Mouse (Mus musculus) embryonic facial prominence, embryonic 12.5 days (tissue): ENCODE data around the gene Zfp536. TPM values are rescaled to one million over a fixed set of nuclear protein-coding genes. Genes with fewer than 3 reads are reported as not detected.
A peak's percentile ranks its signal among the peaks of the same experiment; 100 is the strongest.

ENCODE experiments used
- ATAC-seq: fragments of 200-750 bp; cut with Nextera tagmentation; 2 replicates; pipeline ENCODE4 v1.8.0; 2017; ENCODE audit not compliant: insufficient number of reproducible peaks, insufficient read depth, low FRiP score, low TSS enrichment
- H3K27ac ChIP-seq: fragments of 300-500 bp; sonication (generic); 2 replicates; pipeline ENCODE4 v1.5.1; 2016; ENCODE audit warnings: mild to moderate bottlenecking
- H3K27me3 ChIP-seq: fragments of 300-500 bp; sonication (generic); 2 replicates; pipeline ENCODE4 v1.6.1; 2016; ENCODE audit warnings: mild to moderate bottlenecking, moderate library complexity
- H3K36me3 ChIP-seq: fragments of 300-500 bp; sonication (generic); 2 replicates; pipeline ENCODE4 v1.6.1; 2016; ENCODE audit warnings: mild to moderate bottlenecking
- H3K4me1 ChIP-seq: fragments of 300-500 bp; sonication (generic); 2 replicates; pipeline ENCODE4 v1.6.1; 2016
- H3K4me2 ChIP-seq: fragments of 300-500 bp; sonication (generic); replicated peaks from 2 replicates; pipeline ENCODE4 v1.6.1; 2016; ENCODE audit warnings: mild to moderate bottlenecking, moderate library complexity
- H3K4me3 ChIP-seq: fragments of 300-500 bp; sonication (generic); 2 replicates; pipeline ENCODE4 v1.5.1; 2016; ENCODE audit warnings: mild to moderate bottlenecking
- H3K9ac ChIP-seq: fragments of 300-500 bp; sonication (generic); 2 replicates; pipeline ENCODE4 v1.6.1; 2016; ENCODE audit warnings: mild to moderate bottlenecking, moderate library complexity
- H3K9me3 ChIP-seq: fragments of 300-500 bp; sonication (generic); 2 replicates; pipeline ENCODE4 v1.6.1; 2016; ENCODE audit warnings: mild to moderate bottlenecking, moderate library complexity
- WGBS: fragments of 180-500 bp; shearing (Covaris S2); methylation state at CpG from one replicate; pipeline ENCODE4 v1.1.7; 2016; 5-methylcytosine and 5-hydroxymethylcytosine counted together
- polyA plus RNA-seq: library from polyadenylated mRNA; unstranded; fragments of >200 nt; fragmentation: Nextera tagmentation; extraction: Ambion mirVana; gene quantifications from 2 replicates; pipeline ENCODE4 v1.2.1, GENCODE M21; 2016

Gene Zfp536
- 18.1 and 18.5 TPM in 2 replicates for polyA plus RNA-seq

DNA sequence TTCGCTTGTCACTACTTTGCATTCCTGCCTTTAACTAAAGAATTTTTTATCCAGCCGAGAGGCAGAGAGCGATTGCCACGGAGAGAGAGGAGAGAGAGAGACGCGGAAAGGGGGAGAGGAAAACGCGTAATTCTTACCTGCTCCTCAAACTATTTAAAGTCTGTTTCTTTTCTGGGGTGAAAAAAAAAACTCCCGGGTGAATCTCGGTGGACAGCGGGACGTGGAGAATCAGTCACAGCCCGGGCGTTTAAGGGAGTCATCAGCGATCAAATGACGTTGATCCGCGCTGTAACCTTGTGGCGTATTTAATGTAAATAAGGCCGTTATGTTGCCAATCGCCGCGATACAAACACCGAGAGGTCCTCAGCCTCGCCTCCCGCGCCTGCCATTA is at the start of gene Zfp536:
Gene Zfp536 (minus strand): TSS at position 330 of the 391 bp plus-strand sequence.
- H3K9ac ChIP-seq, result peak within 1 kb of the TSS; percentile 61
- H3K4me3 ChIP-seq, result peak within 1 kb of the TSS; percentile 49
- no peaks in the 10 kb centered on the region for H3K36me3 ChIP-seq
- H3K27me3 ChIP-seq, result peaks cover 35% of the 10 kb centered on the region
- H3K27ac ChIP-seq, result peak within 1 kb of the TSS; percentile 36; the same call in 1 of the 2 replicates
- ATAC-seq, result no peak
- H3K4me2 ChIP-seq, result peak within 1 kb of the TSS; percentile 94
- WGBS, result under 1% methylated on average over 27 of the region's 27 CpGs
- peaks cover 30% of the 10 kb centered on the region for H3K4me1 ChIP-seq
- H3K9me3 ChIP-seq, result no peaks in the 10 kb centered on the region

DNA sequence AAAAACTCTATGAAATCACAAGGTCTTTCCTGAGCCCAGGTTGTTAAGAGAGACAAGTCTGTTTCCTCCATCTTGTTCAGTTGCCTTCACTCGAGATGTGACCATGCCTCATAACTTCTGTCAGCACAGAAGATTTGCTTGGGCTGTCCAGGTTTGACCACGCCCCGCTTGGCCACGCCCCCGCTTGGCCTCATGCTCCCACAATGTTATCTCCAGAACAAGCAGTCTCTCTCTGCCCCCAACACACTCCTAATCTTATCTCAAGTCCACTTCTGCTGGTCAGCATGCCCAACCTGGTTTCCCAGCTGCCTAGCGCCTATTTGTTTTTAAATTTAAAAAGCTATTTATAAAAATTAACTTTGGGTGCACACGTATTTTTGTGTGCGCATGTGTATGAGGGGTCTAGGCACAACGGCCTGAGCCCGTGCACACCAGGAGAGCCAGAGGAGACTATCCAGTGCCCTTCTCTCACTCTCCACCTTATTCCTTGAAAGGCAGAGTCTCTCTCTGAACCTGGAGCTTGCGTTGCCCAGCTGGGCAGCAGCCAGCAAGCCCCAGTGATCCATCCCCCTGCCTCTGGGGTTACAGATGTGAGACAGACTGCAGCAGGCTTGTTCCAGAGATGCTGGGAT is 47.3 kb upstream of the Zfp536 start:
- Histone ChIP-seq H3K4me1 (no peaks in the 10 kb centered on the region), H3K9ac (no peak overlapping the region), H3K4me3 (no peak overlapping the region), H3K9me3 (no peaks in the 10 kb centered on the region), H3K36me3 (no peaks in the 10 kb centered on the region), H3K27ac (no peak overlapping the region), H3K4me2 (no peak overlapping the region), H3K27me3 (no peaks in the 10 kb centered on the region)
- WGBS, result 81% methylated on average over 11 of the region's 11 CpGs
- no peak for ATAC-seq

DNA sequence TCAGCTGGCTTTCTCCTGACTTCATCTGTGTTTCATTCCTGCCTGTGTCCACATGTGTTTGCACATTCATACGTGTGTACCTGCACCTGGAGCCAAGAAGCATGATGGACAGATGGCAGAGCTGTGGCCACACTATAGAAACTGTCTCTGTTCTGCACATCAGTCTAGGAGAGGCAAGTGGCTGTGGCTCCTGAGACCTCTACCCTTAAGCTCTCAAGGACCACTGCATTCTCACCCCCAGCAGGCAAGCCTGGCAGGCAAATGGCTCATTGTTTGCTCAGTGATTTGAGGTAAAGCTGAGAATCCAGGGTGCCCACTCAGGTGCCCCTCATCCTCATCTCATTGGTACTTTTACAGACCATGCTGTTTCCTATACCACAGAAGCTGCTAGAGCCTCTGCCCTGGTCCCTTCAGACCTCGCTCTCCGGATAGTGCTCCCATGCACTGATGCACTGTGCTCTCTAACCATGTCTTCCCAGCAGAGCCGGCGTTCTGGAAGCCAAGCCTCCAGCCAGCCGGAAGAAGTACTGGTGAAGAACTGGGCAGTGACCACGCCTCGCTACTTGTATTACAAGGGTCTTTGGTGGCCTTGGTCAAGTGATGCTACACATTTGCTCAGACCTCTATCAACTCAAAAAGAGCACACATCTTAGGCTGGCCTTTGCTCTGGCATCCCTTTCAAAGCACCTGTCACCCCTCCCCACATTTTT is 45.3 kb upstream of the Zfp536 start:
- Histone ChIP-seq H3K4me3 (no peak overlapping the region), H3K9ac (no peak overlapping the region), H3K4me1 (no peaks in the 10 kb centered on the region), H3K27ac (no peak overlapping the region), H3K4me2 (no peak overlapping the region), H3K27me3 (no peaks in the 10 kb centered on the region), H3K36me3 (no peaks in the 10 kb centered on the region), H3K9me3 (no peaks in the 10 kb centered on the region)
- 86% methylated on average over 8 of the region's 8 CpGs for WGBS
- no peak for ATAC-seq

DNA sequence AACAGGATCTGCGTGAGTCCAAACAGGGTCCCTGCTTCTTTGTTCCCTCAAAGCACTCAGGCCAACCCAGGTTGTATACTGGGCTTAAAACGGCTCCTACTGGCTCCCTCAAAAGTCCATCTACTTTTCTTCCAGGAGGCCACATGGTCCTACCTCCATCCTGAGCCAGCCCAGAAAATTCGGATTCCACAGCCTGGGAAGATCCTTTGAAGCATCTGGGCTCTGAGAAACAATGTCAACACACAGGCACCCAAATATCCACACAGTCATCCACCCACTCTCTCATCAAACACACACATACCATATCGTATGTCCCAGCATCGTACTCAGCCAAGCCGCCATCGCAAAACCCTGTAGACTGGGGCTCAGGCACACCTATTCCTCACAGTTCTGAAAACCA is 43.5 kb upstream of the Zfp536 start:
- 87% methylated on average over 7 of the region's 7 CpGs for WGBS
- no peak overlapping the region for H3K27ac ChIP-seq
- no peak overlapping the region for H3K4me2 ChIP-seq
- no peak overlapping the region for H3K9ac ChIP-seq
- no peak overlapping the region for H3K4me3 ChIP-seq
- H3K9me3 ChIP-seq, result no peaks in the 10 kb centered on the region
- H3K36me3 ChIP-seq, result no peaks in the 10 kb centered on the region
- H3K27me3 ChIP-seq, result no peaks in the 10 kb centered on the region
- no peak for ATAC-seq
- H3K4me1 ChIP-seq, result no peaks in the 10 kb centered on the region

DNA sequence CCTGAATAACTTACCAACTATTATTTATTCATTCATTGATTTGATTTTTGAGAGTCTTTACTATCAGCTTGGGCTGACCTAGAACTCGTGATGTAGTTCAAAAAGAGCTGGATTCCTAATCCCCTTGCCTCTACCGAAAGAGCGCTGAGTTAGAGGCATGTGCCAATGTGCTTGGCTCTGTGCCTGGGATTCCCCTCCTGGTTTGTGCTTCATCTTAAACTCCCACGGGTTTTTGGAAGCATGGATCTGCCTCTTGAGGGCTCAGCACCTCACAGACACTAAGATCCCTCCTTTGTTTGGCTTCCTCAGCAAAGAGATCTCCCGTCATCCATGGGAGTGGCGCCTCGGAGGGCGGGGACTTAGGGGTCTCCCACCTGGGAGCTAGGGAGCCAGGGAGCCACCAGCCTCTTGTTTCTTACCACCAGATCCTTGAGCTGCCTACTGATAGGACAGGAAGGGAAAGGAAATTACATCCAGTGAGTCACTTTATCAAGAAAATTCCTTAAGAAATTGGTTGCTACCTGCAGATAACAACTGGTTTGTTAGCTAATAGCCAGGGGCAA is 41.5 kb upstream of the Zfp536 start:
- no peaks in the 10 kb centered on the region for H3K36me3 ChIP-seq
- 65% methylated on average over 8 of the region's 8 CpGs for WGBS
- no peaks in the 10 kb centered on the region for H3K9me3 ChIP-seq
- H3K27me3 ChIP-seq, result no peaks in the 10 kb centered on the region
- no peak overlapping the region for H3K4me2 ChIP-seq
- no peaks in the 10 kb centered on the region for H3K4me1 ChIP-seq
- H3K4me3 ChIP-seq, result no peak overlapping the region
- ATAC-seq, result no peak
- H3K9ac ChIP-seq, result no peak overlapping the region
- H3K27ac ChIP-seq, result no peak overlapping the region

DNA sequence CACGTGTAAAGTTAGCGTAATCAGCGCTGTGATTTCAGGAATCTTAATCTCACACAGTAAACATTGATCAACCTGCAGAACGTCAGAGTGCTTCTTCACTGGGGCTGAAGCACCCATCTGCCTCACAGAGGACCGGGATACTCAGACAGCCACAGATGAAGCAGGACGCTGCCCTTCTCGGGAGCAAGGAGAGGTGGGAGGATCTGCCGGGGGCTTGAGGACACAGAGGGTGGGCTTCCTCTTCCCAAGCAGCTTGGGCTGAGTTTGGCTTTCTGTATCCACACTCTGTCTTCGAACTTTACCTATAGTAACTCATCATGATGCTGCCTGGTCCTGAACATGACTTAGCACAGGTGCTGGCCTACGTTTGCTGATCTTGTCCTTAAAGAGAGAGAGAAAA is 40.2 kb upstream of the Zfp536 start:
- Histone ChIP-seq H3K9ac (no peak overlapping the region), H3K36me3 (no peaks in the 10 kb centered on the region), H3K9me3 (no peaks in the 10 kb centered on the region), H3K27ac (no peak overlapping the region), H3K4me3 (no peak overlapping the region), H3K4me1 (no peaks in the 10 kb centered on the region), H3K4me2 (no peak overlapping the region), H3K27me3 (no peaks in the 10 kb centered on the region)
- WGBS, result 77% methylated on average over 10 of the region's 10 CpGs
- ATAC-seq, result no peak

DNA sequence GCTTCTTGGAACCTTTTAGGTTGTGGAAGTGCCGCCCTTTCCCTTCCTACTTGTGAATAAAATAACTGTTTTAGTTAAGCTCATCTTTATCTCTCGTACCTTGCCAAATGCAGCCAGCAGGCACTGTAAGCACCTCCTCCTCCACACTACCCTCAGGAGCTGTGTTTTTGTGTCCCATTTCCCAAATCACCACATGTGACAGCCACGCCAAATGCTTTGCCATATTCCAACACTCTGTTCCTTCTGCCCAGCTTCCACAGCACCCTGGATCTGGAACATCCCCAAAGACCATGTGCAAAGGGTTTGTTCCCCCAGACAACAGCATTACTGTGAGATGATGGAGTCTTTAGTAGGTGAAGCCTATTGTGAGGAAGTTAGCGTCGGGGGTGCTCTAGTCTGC is 36.5 kb upstream of the Zfp536 start:
- no peak overlapping the region for H3K9ac ChIP-seq
- no peak overlapping the region for H3K4me3 ChIP-seq
- H3K36me3 ChIP-seq, result no peaks in the 10 kb centered on the region
- no peak for ATAC-seq
- no peak overlapping the region for H3K27ac ChIP-seq
- H3K27me3 ChIP-seq, result no peaks in the 10 kb centered on the region
- no peaks in the 10 kb centered on the region for H3K9me3 ChIP-seq
- H3K4me2 ChIP-seq, result no peak overlapping the region
- no peaks in the 10 kb centered on the region for H3K4me1 ChIP-seq
- WGBS, result 89% methylated on average over 5 of the region's 5 CpGs

DNA sequence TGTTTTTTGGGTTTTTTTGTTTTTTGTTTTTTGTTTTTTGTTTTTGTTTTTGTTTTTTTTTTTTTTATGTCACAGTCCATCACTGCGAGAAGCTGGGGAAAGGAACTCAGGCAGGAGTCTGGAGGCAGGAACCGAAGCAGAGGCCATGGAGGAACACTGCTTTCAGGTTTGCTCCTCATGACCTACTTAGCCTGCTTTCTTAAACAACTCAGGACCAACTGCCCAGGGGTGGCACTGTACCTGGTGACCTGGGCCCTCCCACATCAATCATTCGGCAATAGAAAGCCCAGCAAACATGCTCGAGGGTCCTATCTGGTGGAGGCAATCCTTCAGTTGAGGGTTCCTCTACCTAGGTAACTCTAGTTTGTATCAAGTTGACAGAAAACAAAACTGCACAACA is 35.6 kb upstream of the Zfp536 start:
- H3K4me2 ChIP-seq, result no peak overlapping the region
- no peak for ATAC-seq
- no peak overlapping the region for H3K27ac ChIP-seq
- no peak overlapping the region for H3K4me3 ChIP-seq
- WGBS, result 86% methylated on average over 4 of the region's 4 CpGs
- no peaks in the 10 kb centered on the region for H3K27me3 ChIP-seq
- no peaks in the 10 kb centered on the region for H3K4me1 ChIP-seq
- H3K9ac ChIP-seq, result no peak overlapping the region
- H3K36me3 ChIP-seq, result no peaks in the 10 kb centered on the region
- no peaks in the 10 kb centered on the region for H3K9me3 ChIP-seq

DNA sequence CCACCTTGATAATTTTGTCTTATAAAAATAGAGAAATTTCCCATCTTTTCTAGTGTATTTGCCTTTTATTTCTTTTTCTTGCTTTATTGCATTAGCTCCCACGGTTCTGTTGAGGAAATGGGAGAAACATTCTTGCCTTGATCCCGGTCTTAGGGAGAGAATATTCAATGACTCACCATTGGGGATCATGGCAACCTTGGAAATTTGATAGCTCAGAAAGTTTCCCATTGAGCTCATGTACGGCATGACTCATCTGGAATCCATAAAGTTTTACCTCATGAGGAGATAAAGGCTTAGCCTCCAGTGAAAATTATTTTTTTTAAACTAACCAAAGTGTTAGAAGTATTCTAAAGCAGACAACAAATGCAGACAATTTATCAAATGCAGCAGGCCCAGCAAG is 27.7 kb upstream of the Zfp536 start:
- H3K4me2 ChIP-seq, result no peak overlapping the region
- ATAC-seq, result no peak
- WGBS, result 32% methylated on average over 3 of the region's 3 CpGs
- no peak overlapping the region for H3K27ac ChIP-seq
- no peak overlapping the region for H3K9ac ChIP-seq
- H3K27me3 ChIP-seq, result no peaks in the 10 kb centered on the region
- H3K4me1 ChIP-seq, result no peaks in the 10 kb centered on the region
- no peak overlapping the region for H3K4me3 ChIP-seq
- H3K36me3 ChIP-seq, result no peaks in the 10 kb centered on the region
- no peaks in the 10 kb centered on the region for H3K9me3 ChIP-seq

DNA sequence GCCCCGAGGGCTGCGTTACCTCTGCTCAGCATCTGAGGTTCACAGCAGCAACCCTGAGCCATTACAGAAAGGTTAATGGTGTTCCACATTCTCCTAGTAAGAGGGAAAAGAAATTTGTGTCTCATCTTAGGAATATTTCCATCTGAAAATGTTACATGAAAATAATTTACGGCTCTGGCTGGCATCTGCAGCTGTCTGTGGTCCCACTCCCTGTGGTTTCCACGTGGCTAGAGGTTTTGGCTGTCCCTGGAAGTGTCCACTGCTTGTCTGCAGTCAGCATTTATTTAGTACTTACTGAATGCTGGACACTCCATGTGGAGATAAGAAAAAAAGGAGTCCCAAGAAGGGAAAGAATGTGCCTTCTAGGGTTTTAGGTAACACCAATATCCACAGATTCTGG is 15.3 kb upstream of the Zfp536 start:
- Histone ChIP-seq H3K9me3 (no peaks in the 10 kb centered on the region), H3K4me3 (no peak overlapping the region), H3K27ac (no peak overlapping the region), H3K9ac (no peak overlapping the region), H3K4me2 (no peak overlapping the region), H3K27me3 (no peaks in the 10 kb centered on the region), H3K4me1 (no peaks in the 10 kb centered on the region), H3K36me3 (no peaks in the 10 kb centered on the region)
- ATAC-seq, result no peak
- WGBS, result 77% methylated on average over 4 of the region's 4 CpGs

DNA sequence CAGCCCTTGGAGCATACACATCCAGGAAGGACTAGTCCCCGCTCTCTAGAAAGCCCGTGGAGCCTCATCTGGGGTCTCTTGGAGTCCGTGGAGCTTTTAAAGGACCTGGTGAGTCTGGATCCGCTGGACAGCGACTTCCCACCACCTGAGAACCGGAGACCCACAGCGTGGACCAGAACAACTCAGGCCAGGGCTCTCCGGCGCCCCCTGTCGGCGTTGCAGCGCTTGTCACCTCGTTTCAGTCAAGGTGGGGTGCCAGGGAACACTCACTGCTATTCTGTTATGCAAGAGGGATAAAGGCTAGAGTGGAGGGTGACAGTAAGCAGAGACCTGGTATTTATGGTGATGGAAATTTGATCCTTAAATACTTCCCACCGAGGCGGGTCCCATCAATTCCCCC is 2.1 kb upstream of the Zfp536 start:
- no peak for ATAC-seq
- Histone ChIP-seq H3K36me3 (no peaks in the 10 kb centered on the region), H3K9me3 (no peaks in the 10 kb centered on the region), H3K4me2 (no peak overlapping the region), H3K27me3 (peaks cover 30% of the 10 kb centered on the region), H3K9ac (no peak overlapping the region), H3K27ac (no peak overlapping the region), H3K4me1 (peaks cover 16% of the 10 kb centered on the region), H3K4me3 (no peak overlapping the region)
- 0% methylated on average over 15 of the region's 15 CpGs for WGBS

DNA sequence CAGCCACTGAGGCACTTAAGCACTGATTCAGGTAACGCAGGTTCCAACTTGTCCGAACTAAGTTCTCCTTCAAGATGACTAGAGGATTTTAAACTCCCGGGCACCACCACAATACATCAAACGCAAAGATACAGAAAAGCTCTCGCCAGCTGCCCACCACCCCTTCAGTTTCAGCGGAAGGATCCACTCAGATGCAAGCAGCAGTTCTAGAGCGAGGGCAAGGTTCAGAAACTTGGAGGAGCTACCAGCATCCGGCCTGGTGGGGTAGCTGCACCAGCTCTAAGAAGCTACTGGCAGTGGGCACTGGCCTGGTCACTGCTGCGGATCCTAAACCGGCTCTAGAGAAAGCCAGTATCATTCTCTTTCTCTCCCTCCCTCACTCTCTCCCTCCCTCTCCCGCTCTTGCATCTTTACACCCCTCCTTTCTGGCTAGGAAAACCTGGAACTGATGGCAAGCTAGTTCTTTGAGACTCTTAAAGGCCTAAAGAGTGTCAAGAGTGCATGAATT is 1.1 kb upstream of the Zfp536 start:
- Histone ChIP-seq H3K27me3 (peaks cover 30% of the 10 kb centered on the region), H3K9me3 (no peaks in the 10 kb centered on the region), H3K9ac (no peak overlapping the region), H3K4me2 (no peak overlapping the region), H3K36me3 (no peaks in the 10 kb centered on the region), H3K4me1 (peaks cover 23% of the 10 kb centered on the region), H3K4me3 (no peak overlapping the region), H3K27ac (no peak overlapping the region)
- WGBS, result 25% methylated on average over 11 of the region's 11 CpGs
- no peak for ATAC-seq
